Mouse (Mus musculus): ENCODE results near the gene Ldlrad3.

Gene Ldlrad3

GRCm38 (mm10) chr2:101966017-101966416 lies 220.2 kb downstream of the Ldlrad3 start:
- no peak for DNase-seq (ENCODE audit: low read depth, low spot score)

- no peak for DNase-seq (ENCODE audit: low read depth, low spot score)
Measured at GRCm38 (mm10) chr2:101965515-101965914, 220.7 kb downstream of the Ldlrad3 start.

- DNase-seq (ENCODE audit: low read depth, low spot score), result no peak
Measured at GRCm38 (mm10) chr2:101963367-101963766, 222.8 kb downstream of the Ldlrad3 start.

- DNase-seq (ENCODE audit: low read depth, low spot score), result no peak
Measured at GRCm38 (mm10) chr2:101962349-101962748, 223.8 kb downstream of the Ldlrad3 start.

- no peak for DNase-seq (ENCODE audit: low read depth, low spot score)
Measured at GRCm38 (mm10) chr2:101961391-101961790, 224.8 kb downstream of the Ldlrad3 start.

- no peak for DNase-seq (ENCODE audit: low read depth, low spot score)
Measured at GRCm38 (mm10) chr2:101960658-101961057, 225.5 kb downstream of the Ldlrad3 start.

- DNase-seq (ENCODE audit: low read depth, low spot score), result no peak
Measured at GRCm38 (mm10) chr2:101956125-101956524, 230.1 kb downstream of the Ldlrad3 start.

DNA sequence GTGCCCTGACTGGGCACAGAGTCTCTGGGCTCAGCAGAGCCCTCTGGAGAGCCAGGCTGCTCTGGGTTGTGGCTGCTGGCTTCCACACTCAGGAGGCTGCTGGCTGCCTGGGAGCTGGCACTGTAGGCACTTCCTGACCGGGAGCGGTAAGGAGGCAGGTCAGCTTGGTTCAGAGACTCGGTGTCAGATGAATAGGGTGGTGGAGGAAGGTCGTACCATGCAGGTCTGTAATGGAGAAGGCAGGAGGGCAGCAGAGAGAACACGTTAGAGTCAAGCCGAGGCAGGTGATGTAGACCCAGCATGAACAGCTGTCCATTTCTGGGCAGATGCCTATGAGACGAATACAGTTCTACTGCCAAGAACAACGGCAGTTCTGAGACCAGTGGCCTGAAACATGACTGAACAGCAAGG lies 233.2 kb downstream of the Ldlrad3 start:
- DNase-seq (ENCODE audit: low read depth, low spot score), result no peak

DNA sequence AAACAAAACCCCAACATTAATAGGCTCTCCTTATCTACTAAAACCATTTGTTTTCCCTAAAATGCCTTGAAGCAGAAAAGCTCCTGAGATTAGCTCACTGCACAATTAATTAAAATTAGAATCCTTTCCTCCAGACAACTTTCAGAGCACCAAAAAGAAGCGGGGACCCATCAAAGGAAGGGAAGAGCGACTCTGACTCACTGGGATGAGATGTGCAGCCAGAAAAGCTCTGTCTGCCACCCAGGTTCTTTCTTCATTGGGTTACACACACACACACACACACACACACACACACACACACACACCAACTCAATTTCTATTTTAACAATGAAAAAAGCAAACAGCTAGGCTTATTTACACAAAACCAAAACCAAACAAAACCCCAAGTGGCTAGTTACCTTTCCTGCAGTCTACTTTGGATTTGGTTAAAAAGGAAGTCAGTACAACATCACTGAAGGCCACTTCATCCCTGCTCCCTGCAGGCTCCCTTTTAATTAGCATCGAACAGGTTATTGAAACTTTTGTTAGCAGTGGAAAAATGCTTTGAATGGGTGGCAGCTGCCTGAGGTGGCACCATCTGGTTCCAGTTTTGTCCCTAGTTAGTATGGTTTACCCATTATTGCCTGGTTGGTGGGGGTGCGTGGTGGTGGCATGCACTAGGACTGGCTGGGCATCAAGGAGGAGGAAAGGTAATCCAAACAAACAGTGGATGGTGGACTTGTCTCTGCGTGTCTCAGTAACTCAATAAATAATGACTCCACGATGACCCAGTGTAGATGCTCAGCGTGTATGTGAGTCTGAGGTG lies 235.3 kb downstream of the Ldlrad3 start:
- DNase-seq (ENCODE audit: low read depth, low spot score), result no peak

DNA sequence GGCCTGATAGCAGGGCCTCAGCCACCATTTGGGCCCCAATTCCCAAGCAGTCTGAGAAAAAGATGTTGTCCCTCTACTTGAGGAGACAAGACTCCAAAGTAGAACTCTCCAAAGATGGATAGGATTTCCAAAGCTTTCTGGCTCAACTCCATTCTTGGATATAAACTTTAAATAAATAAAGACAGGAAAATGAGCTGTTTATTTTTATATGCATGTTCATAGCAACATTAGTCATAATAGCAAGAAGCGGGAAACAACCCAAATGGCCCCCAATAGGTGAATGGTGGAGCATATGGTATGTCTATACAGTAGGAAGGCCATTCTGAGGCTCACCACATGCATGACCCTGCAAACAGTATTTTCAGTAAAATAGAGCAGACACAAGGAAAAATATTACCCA lies 251.2 kb downstream of the Ldlrad3 start:
- DNase-seq (ENCODE audit: low read depth, low spot score), result no peak

DNA sequence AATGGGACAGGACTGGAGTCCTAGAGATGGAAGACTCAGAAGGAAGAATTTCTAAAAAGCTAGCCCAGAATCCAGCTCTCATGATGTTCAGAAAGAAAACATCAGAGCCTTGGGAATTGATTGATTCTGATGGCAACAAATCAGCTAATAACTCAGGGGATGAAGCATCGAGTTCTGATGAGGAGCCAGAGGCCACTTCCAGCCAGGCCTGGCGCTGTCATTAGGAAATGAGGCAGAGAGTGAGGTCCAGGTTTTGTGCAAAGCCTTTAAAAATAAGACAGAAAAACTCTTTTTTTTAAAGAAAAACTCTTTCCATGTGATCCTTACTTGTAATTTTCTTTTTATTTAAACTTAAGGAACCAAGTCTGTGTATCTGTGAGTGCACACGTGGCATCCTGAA lies 252.9 kb downstream of the Ldlrad3 start:
- DNase-seq (ENCODE audit: low read depth, low spot score), result no peak

DNA sequence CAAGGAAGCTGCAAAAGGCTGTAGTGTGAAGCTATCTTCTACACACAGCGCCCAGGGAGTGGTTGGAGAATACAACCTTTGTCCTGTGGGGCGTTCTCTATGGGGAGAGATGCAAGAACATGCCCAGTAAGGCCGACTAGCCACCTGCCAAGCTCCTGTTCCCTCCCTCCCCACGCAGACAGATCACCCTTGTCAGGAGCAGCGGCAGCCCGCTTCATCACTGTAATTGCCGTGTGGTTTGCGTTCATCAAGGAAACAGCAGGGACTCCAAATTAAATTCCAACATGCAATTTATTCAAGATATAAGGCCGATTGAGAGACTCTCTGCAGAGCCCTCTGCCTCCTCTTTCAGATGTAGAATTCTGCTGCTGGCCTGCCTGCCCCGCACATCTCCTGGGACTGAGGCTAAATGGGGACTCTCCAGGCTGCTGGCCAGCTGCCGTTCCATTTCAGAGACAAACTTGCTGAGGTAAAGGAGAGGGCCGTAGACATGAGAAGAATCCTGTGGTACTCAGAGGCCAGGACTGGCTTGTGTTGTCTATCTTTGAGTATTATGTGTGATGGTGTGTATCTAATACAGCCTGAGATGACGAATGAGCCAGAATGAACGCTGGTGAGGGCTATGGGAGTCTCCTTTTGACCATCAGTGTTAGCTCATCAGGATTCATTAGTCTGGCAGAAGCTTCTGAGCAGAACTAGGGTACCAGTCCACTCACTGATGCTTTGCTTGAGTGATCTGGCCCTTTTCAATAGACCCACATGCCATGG lies 253.8 kb downstream of the Ldlrad3 start:
- no peak for DNase-seq (ENCODE audit: low read depth, low spot score)

- no peak for DNase-seq (ENCODE audit: low read depth, low spot score)
Measured at GRCm38 (mm10) chr2:101925591-101926188, 260.5 kb downstream of the Ldlrad3 start.

DNA sequence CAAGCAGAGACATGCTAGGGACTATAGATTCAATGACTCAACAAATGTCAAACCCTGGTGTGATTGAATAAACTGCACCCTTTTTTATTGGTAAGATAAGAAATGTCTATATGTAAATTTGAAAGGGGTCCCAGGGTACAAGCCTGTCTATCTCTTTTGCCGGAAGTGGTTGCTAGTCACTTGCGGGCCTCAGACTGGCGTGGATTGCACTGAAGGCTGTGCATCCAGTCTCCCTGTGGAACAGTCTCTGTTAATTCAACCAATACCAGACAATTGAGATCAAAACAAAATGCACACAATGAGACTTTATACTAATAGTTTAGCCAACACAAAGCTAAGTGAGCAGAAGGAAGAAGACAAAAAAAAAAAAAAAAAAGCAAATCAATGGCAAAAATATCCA lies 261.0 kb downstream of the Ldlrad3 start:
- no peak for DNase-seq (ENCODE audit: low read depth, low spot score)

GRCm38 (mm10) chr2:101923181-101923580 lies 263.0 kb downstream of the Ldlrad3 start:
- no peak for DNase-seq (ENCODE audit: low read depth, low spot score)

GRCm38 (mm10) chr2:101922302-101922701 lies 263.9 kb downstream of the Ldlrad3 start:
- no peak for DNase-seq (ENCODE audit: low read depth, low spot score)

- no peak for DNase-seq (ENCODE audit: low read depth, low spot score)
Measured at GRCm38 (mm10) chr2:101920136-101920554, 266.0 kb downstream of the Ldlrad3 start.

- no peak for DNase-seq (ENCODE audit: low read depth, low spot score)
Measured at GRCm38 (mm10) chr2:101918518-101918917, 267.7 kb downstream of the Ldlrad3 start.

DNA sequence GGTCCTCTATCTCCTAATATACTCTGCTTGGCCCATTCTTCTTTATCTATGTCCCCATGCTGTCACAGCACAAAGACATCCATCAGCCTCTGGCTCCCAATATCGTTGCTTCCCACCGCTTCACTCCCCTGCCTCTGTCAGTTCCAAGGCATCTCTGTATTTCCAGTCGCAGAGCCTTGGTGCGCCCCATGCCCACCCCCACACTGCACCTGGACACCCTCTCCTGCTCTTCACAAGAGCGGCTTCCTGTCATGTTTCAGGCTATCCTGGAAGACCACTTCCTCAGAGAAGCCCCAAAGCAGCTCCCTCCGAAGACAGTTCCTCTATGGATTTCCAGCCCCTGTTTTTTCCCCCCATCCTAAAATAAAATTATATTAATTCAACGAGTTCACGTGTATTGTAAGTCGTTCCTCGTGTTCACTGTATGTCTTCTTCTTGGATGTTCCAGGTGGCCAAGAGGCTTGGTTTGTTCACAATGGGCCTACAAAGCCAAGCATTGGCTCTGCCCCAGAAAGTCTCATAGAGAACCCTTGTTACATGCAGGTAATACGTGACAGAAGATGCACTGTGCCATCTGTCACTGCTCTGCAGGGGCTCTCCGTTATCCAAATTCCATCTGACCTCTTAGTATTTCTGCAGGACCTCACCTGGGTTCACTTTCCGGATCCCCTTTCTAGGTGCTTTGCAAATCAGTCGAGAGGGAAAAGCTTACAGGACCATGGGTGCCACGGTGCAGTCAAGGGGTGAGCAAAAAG lies 276.7 kb downstream of the Ldlrad3 start:
- no peak for DNase-seq (ENCODE audit: low read depth, low spot score)

DNA sequence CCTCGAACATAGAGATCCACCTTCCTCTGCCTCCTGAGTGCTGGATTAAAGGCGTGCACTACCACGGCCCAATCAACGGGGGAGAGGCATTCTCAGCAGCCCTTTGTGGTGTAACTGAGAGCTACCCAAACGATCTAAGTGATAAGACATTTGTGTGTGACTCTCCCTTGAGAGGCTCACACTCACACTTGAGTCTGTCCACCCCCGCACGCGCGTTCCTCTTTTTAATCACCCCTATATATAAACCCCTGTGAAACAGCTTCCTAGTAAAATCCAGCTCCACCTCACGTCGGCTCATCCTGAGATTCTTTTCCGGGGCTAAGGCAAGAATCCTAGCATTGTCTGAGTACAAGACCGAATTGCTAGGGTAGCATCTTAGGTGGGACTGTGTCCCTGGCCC lies 277.4 kb downstream of the Ldlrad3 start:
- no peak for DNase-seq (ENCODE audit: low read depth, low spot score)

- DNase-seq (ENCODE audit: low read depth, low spot score), result no peak
Measured at GRCm38 (mm10) chr2:101907386-101908022, 278.7 kb downstream of the Ldlrad3 start.

Data from 3T3-L1 (cell line).